Mouse (Mus musculus) liver, postnatal 0 days (tissue): ENCODE results near the gene Nepro.

Experiments used
- CTCF ChIP-seq: sonication (generic); IDR thresholded peaks from 2 replicates; pipeline ENCODE4 v1.5.1; 2016; ENCODE audit warnings: antibody characterized with exemption, low read depth
- EP300 ChIP-seq: IDR thresholded peaks from 2 replicates; pipeline ENCODE4 v1.6.1; 2016; ENCODE audit warnings: antibody characterized with exemption, low read depth, mild to moderate bottlenecking

GRCm38 (mm10) chr16:44690501-44690900 lies 33.6 kb upstream of the Nepro start:
- no peak for TF ChIP-seq EP300
- no peak for TF ChIP-seq CTCF
